Mouse (Mus musculus) bone marrow, adult 2 months (tissue): Measurements from ENCODE around the gene Casp14. TPM values are rescaled to one million over a fixed set of nuclear protein-coding genes. Genes with fewer than 3 reads are reported as not detected.
A peak's percentile ranks its signal among the peaks of the same experiment; 100 is the strongest.

Experiments
- H3K27ac ChIP-seq: fragments of 200-500 bp; 2 replicates; pipeline ENCODE4 v1.5.1; 2012; ENCODE audit warnings: low read depth, mild to moderate bottlenecking, control low read depth, inconsistent platforms, low read length; ENCODE audit not compliant: control insufficient read depth, poor library complexity, insufficient read depth
- H3K4me1 ChIP-seq: fragments of 200-500 bp; 2 replicates; pipeline ENCODE4 v1.6.1; 2011; ENCODE audit warnings: low read length; ENCODE audit not compliant: control insufficient read depth, insufficient read depth
- H3K4me3 ChIP-seq: fragments of 200-500 bp; replicated peaks from 2 replicates; pipeline ENCODE3; 2011; ENCODE audit warnings: mild to moderate bottlenecking, low read depth, low read length, control low read depth; ENCODE audit not compliant: control insufficient read depth
- CTCF ChIP-seq: fragments of 200-500 bp; IDR thresholded peaks from 2 replicates; pipeline ENCODE4 v1.5.1; 2011; ENCODE audit warnings: low read length, control low read depth; ENCODE audit not compliant: control insufficient read depth, insufficient read depth
- POLR2A ChIP-seq: fragments of 200-500 bp; IDR thresholded peaks from 2 replicates; pipeline ENCODE4 v1.6.1; 2011; ENCODE audit warnings: low read depth, mild to moderate bottlenecking, control low read depth, low read length, borderline replicate concordance; ENCODE audit not compliant: control insufficient read depth
- WGBS: fragments of 180-500 bp; shearing (Covaris S2); methylation state at CpG from one replicate; pipeline ENCODE4 v1.1.7; 2018; 5-methylcytosine and 5-hydroxymethylcytosine counted together
- polyA plus RNA-seq: library from polyadenylated mRNA; stranded (reverse); fragments of >200 nt; gene quantifications from 2 replicates; pipeline ENCODE4 v1.2.4, GENCODE M21; 2011; ENCODE audit warnings: low replicate concordance; ENCODE audit not compliant: missing spikeins, insufficient read depth, insufficient read length

Gene Casp14
- polyA plus RNA-seq = not detected in 2 replicates

DNA sequence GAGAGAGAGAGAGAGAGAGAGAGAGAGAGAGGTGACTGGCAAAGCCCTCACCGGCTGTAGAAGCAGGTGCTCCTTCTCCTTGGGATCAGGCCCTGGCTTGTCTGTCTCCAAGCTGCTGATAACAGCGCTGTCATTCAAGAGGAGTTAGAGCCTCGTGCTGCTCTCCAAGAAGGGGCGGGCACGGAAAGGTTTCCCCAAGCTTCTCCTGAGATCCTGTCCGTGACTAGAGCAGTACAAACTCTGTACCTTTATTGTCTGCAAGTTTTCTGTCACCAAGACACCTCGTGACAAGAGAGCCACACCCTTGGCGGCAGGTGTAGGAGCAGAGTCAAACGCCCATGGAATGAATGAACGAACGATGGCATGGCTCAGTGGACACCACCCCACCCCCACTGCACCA lies at the start of gene Casp14:
TSS of gene Casp14 (minus strand) at position 239 of the 400 bp plus-strand sequence.
- TF ChIP-seq POLR2A (no peak), CTCF (no peak)
- Histone ChIP-seq H3K27ac (no peak within 1 kb of the TSS), H3K4me3 (no peak within 1 kb of the TSS), H3K4me1 (no peaks in the 10 kb centered on the region)
- 69% methylated on average over 11 of the region's 11 CpGs for WGBS

DNA sequence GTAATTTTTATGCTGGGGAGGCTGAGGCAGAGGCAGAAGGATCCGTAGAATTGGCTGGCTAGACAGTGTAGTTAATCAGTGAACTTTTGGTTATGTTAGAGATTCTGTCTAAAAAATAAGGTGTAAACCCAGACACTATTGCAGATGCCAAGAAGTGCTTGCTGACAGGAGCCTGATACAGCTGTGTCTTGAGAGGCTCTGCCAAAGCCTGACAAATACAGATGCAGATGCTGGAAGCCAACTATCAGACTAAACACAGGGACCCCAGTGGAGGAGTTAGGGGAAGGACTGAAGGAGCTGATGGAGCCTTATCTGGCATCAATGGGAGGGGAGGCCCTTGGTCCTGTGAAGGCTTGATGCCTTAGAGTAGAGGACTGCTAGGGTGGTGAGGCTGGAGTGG lies 47.5 kb upstream of the Casp14 start:
- TF ChIP-seq CTCF (no peak), POLR2A (no peak)
- 74% methylated on average over 1 of the region's 1 CpGs for WGBS
- no peak overlapping the region for H3K27ac ChIP-seq
- no peaks in the 10 kb centered on the region for H3K4me1 ChIP-seq
- H3K4me3 ChIP-seq = no peak overlapping the region

DNA sequence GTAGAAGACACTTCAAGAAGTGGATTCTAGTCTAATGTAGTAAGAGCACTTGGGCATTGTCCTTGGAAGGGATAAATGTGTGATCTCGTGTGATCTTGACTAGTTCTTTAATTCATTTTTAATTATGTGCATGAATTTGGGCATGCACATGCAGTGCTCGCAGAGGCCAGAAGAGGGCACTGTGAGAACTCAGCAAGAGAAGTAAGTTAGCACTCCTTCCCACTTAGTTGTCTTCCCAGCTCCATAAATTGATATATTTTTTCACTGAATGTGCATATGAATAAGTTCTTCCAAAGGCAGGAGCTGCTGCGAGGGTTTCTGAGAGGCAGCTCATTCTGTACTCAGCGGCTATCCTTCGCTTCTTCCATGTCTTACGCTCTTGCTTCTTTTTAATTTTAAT lies 37.9 kb upstream of the Casp14 start:
- 40% methylated on average over 6 of the region's 6 CpGs for WGBS
- Histone ChIP-seq H3K27ac (no peak overlapping the region), H3K4me1 (no peaks in the 10 kb centered on the region; the same call in 1 of the 2 replicates), H3K4me3 (no peak overlapping the region)
- TF ChIP-seq POLR2A (no peak), CTCF (peak; percentile 64)

DNA sequence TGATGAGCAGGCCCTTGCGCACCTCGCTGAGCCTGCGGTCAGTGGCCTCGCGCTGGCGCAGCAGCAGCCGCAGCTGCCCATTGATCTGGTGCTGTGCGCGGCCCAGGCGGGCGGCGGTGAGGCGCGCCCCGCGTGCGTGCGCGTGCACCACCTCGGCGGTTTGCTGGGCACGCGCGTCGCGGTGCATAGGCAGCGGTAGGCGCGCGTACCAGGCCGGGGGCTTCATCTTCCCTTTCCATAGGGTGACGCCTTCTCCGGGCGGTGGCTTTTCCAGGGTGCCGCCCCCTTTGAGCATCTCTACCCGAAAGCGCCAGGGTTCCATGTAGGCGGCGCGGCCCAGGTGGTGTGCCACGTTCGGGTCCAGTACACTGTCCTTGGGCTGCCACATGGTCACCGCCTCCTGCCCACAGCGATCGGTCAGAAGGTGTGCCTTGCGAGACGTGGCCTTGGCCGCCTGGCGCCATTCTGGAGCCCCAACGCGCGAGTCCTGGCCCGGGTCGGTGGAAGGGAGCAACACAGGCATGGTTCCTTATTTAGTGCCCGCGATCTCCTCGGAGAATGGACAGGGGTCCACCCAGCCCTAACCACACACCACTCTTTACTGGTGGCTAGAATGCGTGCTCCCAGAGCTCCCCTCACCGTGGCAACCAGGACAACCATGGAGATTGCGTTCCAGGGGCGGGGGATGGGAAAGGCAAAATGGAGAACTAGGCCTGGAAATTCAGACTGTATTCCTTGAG lies 34.5 kb upstream of the Casp14 start, which contains the start of gene Ccdc105:
TSS of gene Ccdc105 (minus strand) at position 614 of the 740 bp plus-strand sequence.
- no peak for TF ChIP-seq POLR2A
- no peak for TF ChIP-seq CTCF
- Histone ChIP-seq H3K4me3 (no peak within 1 kb of the TSS), H3K4me1 (no peaks in the 10 kb centered on the region; the same call in 1 of the 2 replicates), H3K27ac (no peak within 1 kb of the TSS; the same call in 1 of the 2 replicates)
- WGBS = 3% methylated on average over 61 of the region's 61 CpGs

DNA sequence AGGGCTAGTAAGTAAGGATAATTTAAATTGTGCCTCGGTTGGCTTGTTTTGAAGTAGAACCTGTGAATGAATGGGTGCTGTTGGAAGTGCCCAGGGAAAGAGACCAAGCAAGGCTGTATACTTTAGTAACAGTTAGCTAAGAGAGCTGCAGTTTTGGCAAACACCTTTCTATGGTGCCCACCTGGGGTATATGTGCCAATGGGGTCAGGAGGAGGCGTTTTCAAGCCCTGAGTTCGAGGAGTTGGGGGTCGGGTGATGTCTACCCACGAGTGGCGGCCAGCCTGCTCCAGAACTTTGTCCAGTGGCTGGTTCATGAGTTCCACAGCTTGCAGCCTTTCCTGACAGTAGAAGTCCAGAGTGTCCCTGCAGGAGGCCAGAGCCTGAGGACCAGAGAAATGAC lies 30.9 kb upstream of the Casp14 start:
- Histone ChIP-seq H3K4me1 (no peaks in the 10 kb centered on the region; the same call in 1 of the 2 replicates), H3K4me3 (no peak overlapping the region), H3K27ac (no peak overlapping the region)
- WGBS = 78% methylated on average over 6 of the region's 6 CpGs
- TF ChIP-seq POLR2A (no peak), CTCF (no peak)

DNA sequence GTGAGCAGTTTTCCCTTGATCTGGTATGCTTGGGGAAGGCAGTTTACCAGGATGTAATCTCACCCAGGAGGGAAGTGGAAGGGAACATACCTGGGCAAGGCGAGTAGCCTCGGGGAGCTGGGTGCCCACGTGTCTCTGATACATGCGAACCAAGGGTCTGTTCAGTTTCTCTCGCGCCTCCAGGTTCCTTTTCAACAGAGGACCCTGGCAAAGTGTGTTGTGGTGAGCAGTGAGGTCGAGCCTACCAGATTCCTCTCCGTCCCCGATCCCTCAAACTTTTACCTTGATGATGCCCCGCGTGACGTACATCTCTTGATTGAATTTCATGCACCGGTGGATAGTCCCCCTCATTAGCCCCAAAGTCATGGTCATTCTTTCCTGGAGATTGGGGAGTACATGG lies 30.1 kb upstream of the Casp14 start:
- no peak overlapping the region for H3K27ac ChIP-seq
- no peak overlapping the region for H3K4me3 ChIP-seq
- whole genome bisulfite sequencing = 67% methylated on average over 13 of the region's 13 CpGs
- no peak for TF ChIP-seq POLR2A
- TF ChIP-seq CTCF = no peak
- H3K4me1 ChIP-seq = no peaks in the 10 kb centered on the region; the same call in 1 of the 2 replicates

- H3K27ac ChIP-seq = no peak overlapping the region
- WGBS = 5% methylated on average over 27 of the region's 27 CpGs
- H3K4me1 ChIP-seq = no peaks in the 10 kb centered on the region; the same call in 1 of the 2 replicates
- no peak overlapping the region for H3K4me3 ChIP-seq
- TF ChIP-seq POLR2A (no peak), CTCF (no peak)
Measured at GRCm38 (mm10) chr10:78747035-78747721, 29.1 kb upstream of the Casp14 start.
